Mouse (Mus musculus): ENCODE results near the gene Clpsl2. TPM values are rescaled to one million over a fixed set of nuclear protein-coding genes. Genes with fewer than 3 reads are reported as not detected.

Clpsl2 gene
- polyA plus RNA-seq, 2 experiments from 2014 or later, result not detected

GRCm38 (mm10) chr17:28561613-28562012 lies 12.4 kb downstream of the Clpsl2 start:
- no peak for ATAC-seq

GRCm38 (mm10) chr17:28565181-28565580 lies 16.0 kb downstream of the Clpsl2 start:
- no peak for ATAC-seq

GRCm38 (mm10) chr17:28567541-28567940 lies 18.3 kb downstream of the Clpsl2 start:
- no peak for ATAC-seq

GRCm38 (mm10) chr17:28571868-28572267 lies 22.7 kb downstream of the Clpsl2 start:
- ATAC-seq, result no peak

GRCm38 (mm10) chr17:28572521-28572920 lies 23.3 kb downstream of the Clpsl2 start:
- ATAC-seq, result no peak

- no peak for ATAC-seq
These were observed 23.7 kb downstream of the Clpsl2 start for GRCm38 (mm10) chr17:28572941-28573340.

- ATAC-seq, result no peak
These were observed 26.3 kb downstream of the Clpsl2 start, which contains the start of gene Lhfpl5 for GRCm38 (mm10) chr17:28575244-28576125. Gene Lhfpl5, plus strand, starts transcription at chr17:28575641.

- no peak for ATAC-seq
These were observed 31.2 kb downstream of the Clpsl2 start for GRCm38 (mm10) chr17:28580396-28580795.

GRCm38 (mm10) chr17:28581056-28581455 lies 31.8 kb downstream of the Clpsl2 start:
- ATAC-seq, result no peak

- no peak for ATAC-seq
These were observed 37.3 kb downstream of the Clpsl2 start for GRCm38 (mm10) chr17:28586509-28586908.

GRCm38 (mm10) chr17:28588591-28588990 lies 39.4 kb downstream of the Clpsl2 start:
- no peak for ATAC-seq

- ATAC-seq, result no peak
These were observed 41.4 kb downstream of the Clpsl2 start for GRCm38 (mm10) chr17:28590596-28590995.

- ATAC-seq, result no peak
These were observed 42.3 kb downstream of the Clpsl2 start for GRCm38 (mm10) chr17:28591476-28591875.

- no peak for ATAC-seq
These were observed 43.8 kb downstream of the Clpsl2 start for GRCm38 (mm10) chr17:28592998-28593397.

- ATAC-seq, result no peak
These were observed 44.8 kb downstream of the Clpsl2 start for GRCm38 (mm10) chr17:28593965-28594364.

- peak; percentile 52 for ATAC-seq
These were observed 51.6 kb downstream of the Clpsl2 start for GRCm38 (mm10) chr17:28600780-28601179.

- no peak for ATAC-seq
These were observed 52.5 kb downstream of the Clpsl2 start for GRCm38 (mm10) chr17:28601557-28602250.

Other genes starting within 250 kb of the Clpsl2 start
- 1 to 10 TPM; 3.4 to 6.4 TPM for gene Fance, start 235.9 kb upstream of the Clpsl2 start, polyA plus RNA-seq (2017; shearing (Covaris generic))
- gene Rpl10a, start 220.9 kb upstream of the Clpsl2 start, polyA plus RNA-seq (2017; shearing (Covaris generic)), result 1,000 to 10,000 TPM in 1 of 2 experiments, 100 to 1,000 TPM in 1; 852 to 1,030 TPM
- gene Tead3, start 198.6 kb upstream of the Clpsl2 start, polyA plus RNA-seq (2017; shearing (Covaris generic)), result not detected
- gene Tulp1, start 184.2 kb upstream of the Clpsl2 start, polyA plus RNA-seq (2017; shearing (Covaris generic)), result not detected
- gene Fkbp5, start 31.9 kb upstream of the Clpsl2 start, polyA plus RNA-seq (2017; shearing (Covaris generic)), result 10 to 100 TPM; 17.9 to 24.0 TPM
- not detected for gene Armc12, start 18.6 kb upstream of the Clpsl2 start, polyA plus RNA-seq (2017; shearing (Covaris generic))
- not detected for gene Clps, start 11.4 kb downstream of the Clpsl2 start, polyA plus RNA-seq (2017; shearing (Covaris generic))
- 1 to 10 TPM in 1 of 2 experiments, under 1 TPM in 1; 0.64 to 1.7 TPM for gene Lhfpl5, start 26.2 kb downstream of the Clpsl2 start, polyA plus RNA-seq (2017; shearing (Covaris generic))
- 100 to 1,000 TPM; 204 to 207 TPM for gene Srpk1, start 73.3 kb downstream of the Clpsl2 start, polyA plus RNA-seq (2017; shearing (Covaris generic))
- gene Slc26a8, start 140.8 kb downstream of the Clpsl2 start, polyA plus RNA-seq (2017; shearing (Covaris generic)), result not detected
- 10 to 100 TPM; 17.5 to 22.4 TPM for gene Mapk14, start 141.9 kb downstream of the Clpsl2 start, polyA plus RNA-seq (2017; shearing (Covaris generic))
- gene AC170998.1, start 176.7 kb downstream of the Clpsl2 start, polyA plus RNA-seq (2017; shearing (Covaris generic)), result 1 to 10 TPM; 4.1 to 7.7 TPM
- gene Mapk13, start 219.9 kb downstream of the Clpsl2 start, polyA plus RNA-seq (2017; shearing (Covaris generic)), result not detected

Data from activated CD4-positive, CD25-positive, alpha-beta regulatory T cell, adult 4 months (primary cell).